Mouse (Mus musculus): Measurements from ENCODE around the gene Hk3. TPM values are rescaled to one million over a fixed set of nuclear protein-coding genes. Genes with fewer than 3 reads are reported as not detected.

Hk3 gene
- total RNA-seq, 4 experiments from 2014 or later = 0.25 to 0.46 (median 0.31) TPM

GRCm38 (mm10) chr13:55004646-55005045 is 16.5 kb downstream of the Hk3 start:
- no peak for DNase-seq (ENCODE audit: low spot score in 2 of 2)

DNA sequence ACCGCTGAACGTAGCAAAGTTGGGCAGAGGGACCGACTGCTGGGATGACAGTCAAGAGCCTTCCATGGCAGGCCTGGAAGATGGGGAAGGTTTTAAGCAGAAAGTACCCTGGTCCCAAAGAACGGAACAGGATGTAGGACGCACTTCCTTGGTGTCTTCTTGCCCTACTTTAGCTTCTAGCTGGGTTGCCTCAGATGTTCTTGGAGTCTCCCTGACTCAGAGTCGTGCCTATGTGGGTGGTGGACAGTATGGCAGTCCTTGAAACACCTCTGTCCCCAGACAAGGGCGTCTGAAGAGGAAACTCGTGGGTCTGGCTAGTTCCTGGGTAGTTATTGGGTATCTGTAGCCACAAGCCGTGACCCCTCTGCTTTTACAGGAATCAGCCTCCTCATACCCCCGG is 19.1 kb downstream of the Hk3 start:
- no peak for DNase-seq (ENCODE audit: low spot score in 2 of 2)

GRCm38 (mm10) chr13:55000433-55000832 is 20.8 kb downstream of the Hk3 start:
- no peak for DNase-seq (ENCODE audit: low spot score in 2 of 2)

- DNase-seq (ENCODE audit: low spot score in 2 of 2) = no peak
These were observed 23.6 kb downstream of the Hk3 start for GRCm38 (mm10) chr13:54997568-54997967.

- no peak for DNase-seq (ENCODE audit: low spot score in 2 of 2)
These were observed 26.0 kb downstream of the Hk3 start for GRCm38 (mm10) chr13:54995161-54995560.

GRCm38 (mm10) chr13:54994576-54994975 is 26.6 kb downstream of the Hk3 start:
- DNase-seq (ENCODE audit: low spot score in 2 of 2) = no peak

DNA sequence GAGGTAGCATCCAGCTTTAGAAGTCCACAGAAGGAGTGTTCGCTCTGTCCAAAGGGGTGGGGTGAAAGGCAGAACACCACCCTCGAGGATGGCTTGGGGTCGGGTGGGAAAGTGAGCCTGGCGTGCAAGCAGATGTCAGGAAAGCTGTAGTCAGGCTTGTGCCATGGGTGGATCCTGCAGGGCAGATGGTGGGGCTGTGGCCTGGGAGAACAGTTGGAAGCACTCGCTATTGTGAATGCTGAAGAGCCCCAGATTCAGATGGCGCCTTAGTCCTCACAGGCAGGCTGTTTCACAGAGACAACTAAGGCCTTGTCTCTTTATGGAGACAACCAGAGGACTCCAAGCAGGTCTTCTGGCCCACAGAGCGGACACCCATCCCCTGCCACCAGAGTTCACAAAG is 29.0 kb downstream of the Hk3 start:
- DNase-seq (ENCODE audit: low spot score in 2 of 2) = no peak

- no peak for DNase-seq (ENCODE audit: low spot score in 2 of 2)
These were observed 32.9 kb downstream of the Hk3 start for GRCm38 (mm10) chr13:54988181-54988760.

GRCm38 (mm10) chr13:54987405-54987804 is 33.8 kb downstream of the Hk3 start:
- no peak for DNase-seq (ENCODE audit: low spot score in 2 of 2)

DNA sequence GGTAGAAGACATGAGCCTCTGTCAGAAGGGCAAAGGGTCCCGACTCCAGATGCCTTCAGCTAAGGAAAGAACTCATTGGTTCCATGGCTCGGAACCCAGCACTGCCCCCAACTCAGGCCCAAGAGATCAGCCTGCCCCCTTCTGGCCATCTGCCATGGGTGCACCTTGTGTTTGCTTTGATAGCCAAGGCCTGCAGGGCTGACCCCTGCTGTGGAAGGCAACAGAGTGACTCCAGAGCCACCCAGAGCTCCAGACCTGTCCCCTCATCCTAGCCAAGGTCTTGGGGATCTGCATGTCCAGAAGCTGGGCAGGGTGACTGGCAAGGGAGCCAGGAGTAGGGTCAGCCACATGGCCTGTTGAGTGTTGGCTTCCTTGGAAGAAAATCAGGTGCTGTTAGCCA is 37.6 kb downstream of the Hk3 start:
- no peak for DNase-seq (ENCODE audit: low spot score in 2 of 2)

GRCm38 (mm10) chr13:54983001-54983400 is 38.2 kb downstream of the Hk3 start:
- DNase-seq (ENCODE audit: low spot score in 2 of 2) = no peak

GRCm38 (mm10) chr13:54980957-54981356 is 40.2 kb downstream of the Hk3 start:
- no peak for DNase-seq (ENCODE audit: low spot score in 2 of 2)

- no peak for DNase-seq (ENCODE audit: low spot score in 2 of 2)
These were observed 42.4 kb downstream of the Hk3 start for GRCm38 (mm10) chr13:54978804-54979203.

DNA sequence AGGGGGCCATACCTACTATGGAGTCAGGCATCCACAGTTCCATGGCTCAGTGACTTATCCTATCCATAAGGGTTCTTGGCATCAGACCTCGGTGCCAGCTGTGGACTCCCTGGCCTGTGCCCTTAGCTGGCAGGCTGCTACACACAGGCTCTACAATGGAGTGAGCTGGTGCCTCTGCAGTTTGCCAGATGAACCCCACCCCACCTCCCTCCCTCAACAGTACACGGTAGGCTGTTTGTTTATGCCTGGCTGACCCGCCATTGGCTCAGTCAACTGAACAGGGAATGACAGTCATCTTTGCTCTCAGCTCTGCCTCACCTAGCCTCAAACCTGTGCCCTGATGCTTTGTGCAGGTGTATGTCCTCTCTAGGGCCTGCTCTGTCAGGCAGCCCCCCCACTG is 45.6 kb downstream of the Hk3 start:
- DNase-seq (ENCODE audit: low spot score in 2 of 2) = no peak

- DNase-seq (ENCODE audit: low spot score in 2 of 2) = no peak
These were observed 50.5 kb downstream of the Hk3 start for GRCm38 (mm10) chr13:54970521-54971247.

GRCm38 (mm10) chr13:54969513-54969912 is 51.7 kb downstream of the Hk3 start:
- DNase-seq (ENCODE audit: low spot score in 2 of 2) = no peak

- DNase-seq (ENCODE audit: low spot score in 2 of 2) = no peak
These were observed 52.5 kb downstream of the Hk3 start for GRCm38 (mm10) chr13:54968636-54969035.

- no peak for DNase-seq (ENCODE audit: low spot score in 2 of 2)
These were observed 53.7 kb downstream of the Hk3 start for GRCm38 (mm10) chr13:54967501-54967900.

DNA sequence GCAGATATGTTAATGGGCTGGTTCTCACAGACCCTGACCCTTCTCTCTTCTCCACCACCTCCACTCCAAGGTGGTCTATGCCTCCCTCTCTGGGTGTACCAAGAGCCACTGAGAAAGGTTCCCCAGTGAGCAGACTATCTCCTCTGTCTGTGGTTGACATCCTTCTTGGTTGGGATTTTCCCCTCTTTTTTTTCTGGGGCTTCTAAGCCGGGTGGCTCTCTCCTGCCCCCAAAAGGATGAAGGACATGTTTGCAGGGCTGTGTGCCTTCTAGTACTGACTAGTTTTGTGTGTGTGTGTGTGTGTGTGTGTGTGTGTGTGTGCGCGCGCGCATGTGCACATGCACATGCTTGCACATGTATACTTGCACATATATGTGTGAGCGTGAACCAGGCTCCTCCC is 55.9 kb downstream of the Hk3 start:
- DNase-seq (ENCODE audit: low spot score in 2 of 2) = no peak

DNA sequence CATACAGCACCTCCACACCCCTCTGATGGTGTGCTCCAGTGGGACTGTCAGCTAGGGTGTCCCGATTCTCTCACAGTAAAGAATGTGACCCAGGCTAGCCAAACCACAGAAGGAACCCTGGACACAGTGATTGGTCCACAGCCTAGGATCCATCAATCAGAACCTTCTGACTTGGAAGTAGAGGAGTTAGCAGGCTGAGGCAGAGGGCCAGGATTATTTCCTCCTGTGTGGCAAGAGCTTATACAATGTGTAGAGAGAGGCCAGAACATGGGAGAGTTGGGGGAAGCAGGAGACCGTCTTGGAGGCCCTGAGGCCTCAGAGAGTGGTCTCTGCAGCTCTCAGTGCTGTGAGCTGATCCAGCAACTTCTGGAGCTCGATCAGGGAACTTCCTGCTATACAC is 60.7 kb downstream of the Hk3 start:
- no peak for DNase-seq (ENCODE audit: low spot score in 2 of 2)

DNA sequence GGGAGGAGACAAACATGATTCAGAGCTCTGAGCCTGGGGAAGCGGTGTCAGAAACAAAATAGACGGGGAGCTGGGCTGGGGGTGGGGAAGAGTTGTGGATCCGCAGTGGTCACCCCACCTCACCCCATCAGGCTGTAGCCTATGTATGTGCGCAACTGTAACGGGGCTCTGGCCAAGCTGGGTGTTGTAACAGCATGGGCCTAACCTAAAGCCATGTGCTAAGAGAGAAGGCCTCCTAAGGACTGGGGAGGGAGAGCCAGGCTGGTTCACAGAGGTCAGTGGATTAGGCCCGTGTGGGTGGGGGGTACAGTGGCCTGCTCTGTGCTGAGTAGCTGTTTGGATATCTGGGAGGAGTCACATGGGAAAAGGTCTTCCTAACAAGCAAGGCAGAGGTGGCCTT is 61.3 kb downstream of the Hk3 start:
- no peak for DNase-seq (ENCODE audit: low spot score in 2 of 2)

DNA sequence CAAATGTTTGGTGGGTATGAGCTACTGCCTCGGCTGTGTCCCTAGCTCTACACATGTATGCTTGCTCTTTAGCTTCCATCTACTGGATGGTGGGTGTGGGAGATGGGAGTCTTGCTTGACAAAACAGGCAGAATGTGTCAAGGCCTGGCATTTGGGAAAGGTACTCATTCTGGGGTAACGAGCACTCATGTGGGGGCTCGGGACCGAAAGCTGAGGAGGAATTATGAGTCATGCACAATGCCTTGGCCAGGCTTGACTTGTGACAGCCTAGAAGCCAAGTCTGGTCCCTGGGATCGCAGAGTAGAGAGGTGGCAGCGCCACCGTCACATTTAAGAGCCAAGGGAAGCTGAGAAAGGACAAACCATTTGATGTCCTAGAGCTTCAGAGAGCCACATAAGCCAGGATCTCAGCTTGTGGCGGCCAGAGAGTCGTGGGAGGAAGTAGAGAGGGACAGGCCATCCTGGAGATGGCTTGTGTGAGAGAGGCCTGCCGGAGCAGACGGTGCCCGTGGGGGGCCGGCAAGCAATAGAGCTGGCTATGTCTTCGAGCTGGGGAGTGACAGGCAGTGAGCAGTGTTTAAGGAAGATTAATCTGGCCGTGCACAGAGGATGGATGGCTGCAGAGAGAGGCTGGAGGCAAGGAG is 62.0 kb downstream of the Hk3 start:
- no peak for DNase-seq (ENCODE audit: low spot score in 2 of 2)

DNA sequence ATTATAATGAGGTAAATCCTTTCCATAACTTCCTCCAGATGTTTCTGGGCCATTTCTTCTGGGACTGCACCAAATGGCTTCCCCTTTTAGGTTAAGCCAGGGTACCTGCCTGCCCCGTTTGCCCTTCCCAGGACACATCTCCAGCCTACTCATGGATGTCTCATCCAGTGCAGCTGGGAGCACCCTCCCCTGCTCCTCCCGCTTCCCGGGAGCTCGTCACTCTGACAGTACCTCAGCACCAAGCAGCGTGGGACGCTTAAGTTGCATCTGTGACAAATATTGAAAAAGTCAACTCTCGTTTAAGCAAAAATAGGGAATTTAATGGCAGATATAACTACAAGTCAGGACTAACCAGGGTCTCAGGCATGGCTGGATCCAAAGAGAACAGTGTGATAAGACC is 63.9 kb downstream of the Hk3 start:
- DNase-seq (ENCODE audit: low spot score in 2 of 2) = no peak

All from gastrocnemius, adult 8-10 months (tissue).